Mouse (Mus musculus) bone marrow macrophage, adult 2 months (primary cell): ENCODE data around the gene Gbx1. TPM values are rescaled to one million over a fixed set of nuclear protein-coding genes. Genes with fewer than 3 reads are reported as not detected.

Experiments
- H3K27ac ChIP-seq: 2 replicates; pipeline ENCODE4 v1.5.1; 2012; ENCODE audit warnings: low read depth, low read length; ENCODE audit not compliant: insufficient read depth
- H3K4me1 ChIP-seq: 2 replicates; pipeline ENCODE4 v1.6.1; 2012; ENCODE audit warnings: low read length; ENCODE audit not compliant: control insufficient read depth, insufficient read depth
- H3K4me3 ChIP-seq: 2 replicates; pipeline ENCODE4 v1.5.1; 2012; ENCODE audit warnings: mild to moderate bottlenecking, low read length, moderate library complexity; ENCODE audit not compliant: insufficient read depth
- CTCF ChIP-seq: IDR thresholded peaks from 2 replicates; pipeline ENCODE4 v1.5.1; 2012; ENCODE audit warnings: low read depth, mild to moderate bottlenecking, low read length, moderate library complexity
- POLR2A ChIP-seq: IDR thresholded peaks from 2 replicates; pipeline ENCODE4 v1.6.1; 2012; ENCODE audit warnings: mild to moderate bottlenecking, low read depth, low read length, borderline replicate concordance
- polyA plus RNA-seq: library from polyadenylated mRNA; stranded (reverse); fragments of >200 nt; gene quantifications from 2 replicates; pipeline ENCODE4 v1.2.4, GENCODE M21; 2012; ENCODE audit not compliant: missing spikeins, insufficient read depth, insufficient read length

Gbx1 gene
- polyA plus RNA-seq, 1 experiment, result not detected

- no peak overlapping the region for H3K27ac ChIP-seq
- no peak for TF ChIP-seq POLR2A
- TF ChIP-seq CTCF, result no peak
- H3K4me3 ChIP-seq, result no peak overlapping the region
- peaks cover 30% of the 10 kb centered on the region for H3K4me1 ChIP-seq
Observed at GRCm38 (mm10) chr5:24455613-24456012, 71.4 kb downstream of the Gbx1 start.

- H3K27ac ChIP-seq, result no peak overlapping the region
- TF ChIP-seq CTCF, result no peak
- TF ChIP-seq POLR2A, result no peak
- no peak overlapping the region for H3K4me3 ChIP-seq
- peaks cover 30% of the 10 kb centered on the region for H3K4me1 ChIP-seq
Observed at GRCm38 (mm10) chr5:24455076-24455475, 71.9 kb downstream of the Gbx1 start.

GRCm38 (mm10) chr5:24453985-24454303, 73.1 kb downstream of the Gbx1 start:
- TF ChIP-seq CTCF, result no peak
- no peak for TF ChIP-seq POLR2A
- Histone ChIP-seq H3K4me3 (peak overlapping the region; percentile 98), H3K4me1 (peaks cover 30% of the 10 kb centered on the region), H3K27ac (peak overlapping the region; percentile 81)

DNA sequence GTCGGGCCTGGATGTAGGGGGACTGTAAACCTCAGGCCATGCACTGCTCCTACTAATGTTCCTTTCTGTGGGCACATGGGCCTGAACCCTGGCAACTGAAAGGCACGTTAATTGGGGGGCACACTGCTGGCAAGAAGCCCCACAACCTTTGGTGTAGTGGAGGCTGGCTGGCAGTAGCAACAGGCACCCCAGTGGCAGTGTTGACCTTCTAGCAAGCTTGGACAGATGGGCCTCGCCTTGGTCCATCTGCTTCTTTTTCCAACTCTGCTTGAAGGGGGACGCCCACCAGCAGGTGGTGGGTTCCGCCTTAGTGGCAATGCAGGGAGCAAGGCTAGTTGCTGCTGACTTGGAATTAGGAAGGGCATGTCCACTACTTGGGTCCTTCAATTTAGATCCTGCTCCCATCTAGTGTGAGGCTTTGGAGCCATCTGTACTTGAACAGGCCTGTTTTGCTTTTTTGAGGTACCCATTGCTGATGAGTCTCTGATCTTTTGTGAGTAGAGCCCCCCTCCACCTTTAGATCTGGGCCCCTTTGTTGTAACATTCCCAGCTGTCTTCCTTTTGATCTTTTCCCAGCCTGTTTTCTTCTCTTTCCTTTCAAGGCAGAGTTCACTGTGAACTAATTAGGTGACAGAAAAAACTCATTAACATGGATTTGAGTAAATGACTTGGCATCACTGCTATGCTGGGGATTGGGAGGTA, 73.6 kb downstream of the Gbx1 start:
- Histone ChIP-seq H3K4me1 (peaks cover 30% of the 10 kb centered on the region), H3K4me3 (peak overlapping the region; percentile 98), H3K27ac (peak overlapping the region; percentile 81)
- TF ChIP-seq POLR2A, result no peak
- TF ChIP-seq CTCF, result no peak

Other genes with a start within 250 kb of the Gbx1 start
- not detected in 2 replicates for gene Kcnh2, start 175.6 kb downstream of the Gbx1 start, polyA plus RNA-seq
- not detected in 2 replicates for gene Nos3, start 162.4 kb downstream of the Gbx1 start, polyA plus RNA-seq
- gene Atg9b, start 135.1 kb downstream of the Gbx1 start, polyA plus RNA-seq, result 0.39 and 1.1 TPM in 2 replicates
- 16.8 and 24.1 TPM in 2 replicates for gene Abcb8, start 133.5 kb downstream of the Gbx1 start, polyA plus RNA-seq
- not detected in 2 replicates for gene Asic3, start 113.8 kb downstream of the Gbx1 start, polyA plus RNA-seq
- gene Cdk5, start 103.7 kb downstream of the Gbx1 start, polyA plus RNA-seq, result 55.5 and 59.9 TPM in 2 replicates
- gene Slc4a2, start 103.4 kb downstream of the Gbx1 start, polyA plus RNA-seq, result 41.8 and 45.1 TPM in 2 replicates
- gene Fastk, start 81.9 kb downstream of the Gbx1 start, polyA plus RNA-seq, result 46.3 and 49.0 TPM in 2 replicates
- 7.9 and 12.7 TPM in 2 replicates for gene Tmub1, start 79.3 kb downstream of the Gbx1 start, polyA plus RNA-seq
- gene Agap3, start 75.0 kb downstream of the Gbx1 start, polyA plus RNA-seq, result 75.2 and 77.7 TPM in 2 replicates
- 0.64 and 1.4 TPM in 2 replicates for gene Asb10, start 13.8 kb upstream of the Gbx1 start, polyA plus RNA-seq
- not detected in 2 replicates for gene 4931409K22Rik, start 29.6 kb upstream of the Gbx1 start, polyA plus RNA-seq
- gene Abcf2, start 50.3 kb upstream of the Gbx1 start, polyA plus RNA-seq, result 32.7 and 34.5 TPM in 2 replicates
- gene Chpf2, start 59.5 kb upstream of the Gbx1 start, polyA plus RNA-seq, result 29.9 and 31.5 TPM in 2 replicates
- not detected in 2 replicates for gene Smarcd3, start 97.2 kb upstream of the Gbx1 start, polyA plus RNA-seq
- 65.2 and 67.4 TPM in 2 replicates for gene Nub1, start 158.3 kb upstream of the Gbx1 start, polyA plus RNA-seq
- not detected in 2 replicates for gene Wdr86, start 203.5 kb upstream of the Gbx1 start, polyA plus RNA-seq
- gene Crygn, start 230.8 kb upstream of the Gbx1 start, polyA plus RNA-seq, result not detected in 2 replicates